Mouse (Mus musculus) kidney, embryonic 16.5 days (tissue): Measurements from ENCODE around the gene Ets2. TPM values are rescaled to one million over a fixed set of nuclear protein-coding genes. Genes with fewer than 3 reads are reported as not detected.
A peak's percentile ranks its signal among the peaks of the same experiment; 100 is the strongest.

ENCODE experiments used
- ATAC-seq: fragments of 200-750 bp; cut with Nextera tagmentation; 2 replicates; pipeline ENCODE4 v1.8.0; 2017; ENCODE audit warnings: moderate TSS enrichment; ENCODE audit not compliant: low FRiP score, low TSS enrichment
- H3K27ac ChIP-seq: fragments of 300-500 bp; sonication (generic); 2 replicates; pipeline ENCODE4 v1.5.1; 2014; ENCODE audit warnings: low read length
- H3K27me3 ChIP-seq: fragments of 300-500 bp; sonication (generic); 2 replicates; pipeline ENCODE4 v1.6.1; 2014; ENCODE audit warnings: low read length, control low read depth, mixed read lengths; ENCODE audit not compliant: insufficient read depth
- H3K36me3 ChIP-seq: fragments of 300-500 bp; sonication (generic); 2 replicates; pipeline ENCODE4 v1.6.1; 2014; ENCODE audit warnings: low read length, control low read depth, mixed read lengths; ENCODE audit not compliant: insufficient read depth
- H3K4me1 ChIP-seq: fragments of 300-500 bp; sonication (generic); 2 replicates; pipeline ENCODE4 v1.6.1; 2014; ENCODE audit warnings: low read length, control low read depth, mixed read lengths; ENCODE audit not compliant: insufficient read depth
- H3K4me2 ChIP-seq: fragments of 300-500 bp; sonication (generic); replicated peaks from 2 replicates; pipeline ENCODE4 v1.6.1; 2014; ENCODE audit warnings: low read depth, low read length
- H3K4me3 ChIP-seq: fragments of 300-500 bp; sonication (generic); 2 replicates; pipeline ENCODE4 v1.5.1; 2014; ENCODE audit warnings: mild to moderate bottlenecking, low read length
- H3K9ac ChIP-seq: fragments of 300-500 bp; sonication (generic); replicated peaks from 2 replicates; pipeline ENCODE4 v1.6.1; 2014; ENCODE audit warnings: low read length
- H3K9me3 ChIP-seq: fragments of 300-500 bp; sonication (generic); 2 replicates; pipeline ENCODE4 v1.6.1; 2016; ENCODE audit warnings: low read length, control low read depth
- WGBS: fragments of 180-500 bp; shearing (Covaris S2); extraction: QIAGEN DNeasy Blood & Tissue Kit; methylation state at CpG from one replicate; pipeline ENCODE4 v1.1.7; 2014; 5-methylcytosine and 5-hydroxymethylcytosine counted together
- polyA plus RNA-seq: library from polyadenylated mRNA; unstranded; fragments of >200 nt; fragmentation: Nextera tagmentation; extraction: Ambion mirVana; gene quantifications from 2 replicates; pipeline ENCODE4 v1.2.1, GENCODE M21; 2015

The Ets2 gene
- polyA plus RNA-seq, 1 experiment from 2014 or later, result 69.3 TPM

DNA sequence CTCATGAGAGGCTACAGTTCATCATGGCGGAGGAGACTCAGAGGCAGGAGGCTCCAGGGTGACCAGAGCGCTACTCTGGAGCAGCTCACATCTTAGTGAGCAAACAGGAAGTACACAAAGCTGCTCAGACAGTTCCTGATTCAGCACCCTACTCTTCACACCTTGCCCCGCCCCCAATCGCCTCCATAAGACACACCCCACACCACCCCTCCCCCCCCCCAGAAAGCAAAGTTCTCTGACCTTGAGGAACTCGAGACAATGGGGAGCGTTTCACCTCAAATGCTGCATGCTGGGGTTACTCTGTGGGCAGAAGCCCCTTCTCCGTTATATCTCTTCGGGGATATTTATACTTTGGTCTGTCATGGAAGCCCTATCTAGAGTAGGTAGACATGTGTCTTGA, 15.0 kb upstream of the Ets2 start:
- H3K9me3 ChIP-seq, result 0 out of 2 replicates have a peak, but pooled peaks cover 2% of the 10 kb centered on the region
- no peak for ATAC-seq
- H3K27me3 ChIP-seq, result no peaks in the 10 kb centered on the region
- no peak overlapping the region for H3K9ac ChIP-seq
- WGBS, result 90% methylated on average over 8 of the region's 8 CpGs
- H3K27ac ChIP-seq, result no peak overlapping the region; the same call in 1 of the 2 replicates
- peaks cover 24% of the 10 kb centered on the region for H3K4me1 ChIP-seq
- no peaks in the 10 kb centered on the region for H3K36me3 ChIP-seq
- no peak overlapping the region for H3K4me3 ChIP-seq
- H3K4me2 ChIP-seq, result no peak overlapping the region

DNA sequence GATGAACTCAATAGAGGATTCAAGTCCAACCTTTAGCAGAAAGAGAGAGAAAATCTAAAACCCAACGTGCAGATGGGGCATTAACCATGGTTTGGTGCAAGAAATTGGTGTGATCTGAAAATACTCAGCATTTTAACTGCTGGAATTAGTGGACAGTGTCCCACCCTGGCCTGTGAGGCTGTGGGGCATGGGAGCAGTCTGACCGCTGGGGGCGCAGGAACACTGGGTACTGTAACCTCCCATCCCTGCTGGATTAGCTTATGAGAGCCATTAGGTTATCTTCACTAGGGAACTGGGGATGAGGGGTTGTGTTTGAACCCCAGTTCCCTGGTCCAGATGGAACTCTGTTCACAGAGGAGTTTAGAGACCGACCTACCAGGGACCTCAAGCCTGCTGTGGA, 13.9 kb upstream of the Ets2 start:
- no peak for ATAC-seq

DNA sequence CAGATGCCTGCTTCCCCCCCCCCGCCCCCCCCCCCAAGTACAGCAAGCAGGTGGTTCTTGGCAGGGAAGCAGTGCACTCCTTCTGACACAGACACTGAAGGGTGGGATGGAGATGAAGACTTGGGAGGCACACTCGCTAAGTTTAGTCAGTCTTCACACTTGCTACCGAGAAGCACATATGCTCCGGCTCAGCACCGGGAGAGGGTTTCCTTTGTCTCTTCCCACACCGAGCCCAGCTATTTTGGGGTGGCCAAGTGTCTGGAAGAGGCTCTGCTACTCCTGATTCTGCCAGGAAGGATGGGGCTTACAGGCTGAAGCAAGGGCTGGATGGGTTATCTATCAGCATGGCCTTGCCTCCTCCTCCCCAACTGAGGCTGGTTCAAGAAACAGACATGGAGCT, 5.3 kb upstream of the Ets2 start:
- 56% methylated on average over 5 of the region's 6 CpGs for WGBS
- Histone ChIP-seq H3K4me3 (no peak overlapping the region), H3K9me3 (no peaks in the 10 kb centered on the region), H3K27me3 (no peaks in the 10 kb centered on the region), H3K9ac (no peak overlapping the region), H3K27ac (no peak overlapping the region), H3K36me3 (no peaks in the 10 kb centered on the region), H3K4me1 (peaks cover 25% of the 10 kb centered on the region), H3K4me2 (no peak overlapping the region)
- no peak for ATAC-seq

More for the DNA sequence above, 13.9 kb upstream of the Ets2 start:
- WGBS, result 78% methylated on average over 4 of the region's 4 CpGs
- no peak overlapping the region for H3K27ac ChIP-seq
- peaks cover 18% of the 10 kb centered on the region for H3K4me1 ChIP-seq
- no peak overlapping the region for H3K9ac ChIP-seq
- no peaks in the 10 kb centered on the region for H3K27me3 ChIP-seq
- H3K4me2 ChIP-seq, result no peak overlapping the region
- no peak overlapping the region for H3K4me3 ChIP-seq
- no peaks in the 10 kb centered on the region for H3K36me3 ChIP-seq
- H3K9me3 ChIP-seq, result 0 out of 2 replicates have a peak, but pooled peaks cover 2% of the 10 kb centered on the region

DNA sequence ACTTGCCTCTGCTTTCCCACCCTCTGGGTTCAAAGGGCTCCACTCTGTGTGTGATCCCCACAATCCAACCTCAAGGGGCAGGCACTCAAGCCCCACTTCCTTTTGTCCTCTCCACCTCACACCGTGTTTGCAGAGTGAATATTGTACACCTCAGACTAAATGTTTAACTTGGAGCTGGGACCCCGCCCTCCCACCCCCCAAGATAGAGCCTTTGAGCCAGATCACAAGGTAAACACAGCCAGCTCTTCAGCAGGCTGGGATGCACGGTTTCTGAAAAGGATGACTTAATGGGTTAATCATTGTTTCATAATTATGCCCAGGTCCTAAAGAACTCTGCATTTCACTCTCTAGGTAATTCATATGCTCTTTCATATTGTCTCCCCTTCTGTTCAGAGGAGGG, 2.2 kb upstream of the Ets2 start:
- Histone ChIP-seq H3K27ac (peak overlapping the region; percentile 93), H3K4me1 (peaks cover 37% of the 10 kb centered on the region), H3K9ac (no peak overlapping the region; the same call in 1 of the 2 replicates), H3K36me3 (no peaks in the 10 kb centered on the region), H3K27me3 (no peaks in the 10 kb centered on the region), H3K4me2 (no peak overlapping the region; the same call in 1 of the 2 replicates), H3K4me3 (no peak overlapping the region), H3K9me3 (no peaks in the 10 kb centered on the region)
- peak; percentile 18 for ATAC-seq
- 49% methylated on average over 3 of the region's 3 CpGs for WGBS

DNA sequence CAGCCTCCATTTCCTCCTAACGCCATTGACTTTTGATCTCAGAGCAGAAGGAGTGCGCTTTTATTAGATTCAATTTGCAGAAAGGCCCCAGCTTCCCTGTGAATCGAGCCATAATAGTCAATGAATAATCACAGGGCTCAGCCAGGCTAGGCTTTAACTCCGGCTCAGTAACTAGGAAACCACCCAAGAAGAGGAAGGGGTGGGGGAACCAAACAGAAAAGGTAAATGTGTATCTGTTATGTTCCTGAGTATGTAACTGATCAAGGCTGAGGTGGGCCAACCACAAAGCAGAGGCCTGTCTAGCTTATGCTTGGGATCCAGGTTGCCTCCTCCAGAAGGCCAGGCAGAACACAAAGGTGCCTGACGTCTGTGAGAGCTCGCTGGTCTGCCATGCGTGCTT, 1.7 kb upstream of the Ets2 start:
- H3K27ac ChIP-seq, result peak overlapping the region; percentile 93
- H3K4me3 ChIP-seq, result no peak overlapping the region
- no peaks in the 10 kb centered on the region for H3K27me3 ChIP-seq
- 0 out of 2 replicates have a peak overlapping the region, but pooled peaks have one; percentile 26 for H3K9ac ChIP-seq
- H3K9me3 ChIP-seq, result no peaks in the 10 kb centered on the region
- WGBS, result 46% methylated on average over 7 of the region's 7 CpGs
- no peaks in the 10 kb centered on the region for H3K36me3 ChIP-seq
- peak; percentile 46 for ATAC-seq
- H3K4me2 ChIP-seq, result no peak overlapping the region; the same call in 1 of the 2 replicates
- peaks cover 38% of the 10 kb centered on the region for H3K4me1 ChIP-seq

DNA sequence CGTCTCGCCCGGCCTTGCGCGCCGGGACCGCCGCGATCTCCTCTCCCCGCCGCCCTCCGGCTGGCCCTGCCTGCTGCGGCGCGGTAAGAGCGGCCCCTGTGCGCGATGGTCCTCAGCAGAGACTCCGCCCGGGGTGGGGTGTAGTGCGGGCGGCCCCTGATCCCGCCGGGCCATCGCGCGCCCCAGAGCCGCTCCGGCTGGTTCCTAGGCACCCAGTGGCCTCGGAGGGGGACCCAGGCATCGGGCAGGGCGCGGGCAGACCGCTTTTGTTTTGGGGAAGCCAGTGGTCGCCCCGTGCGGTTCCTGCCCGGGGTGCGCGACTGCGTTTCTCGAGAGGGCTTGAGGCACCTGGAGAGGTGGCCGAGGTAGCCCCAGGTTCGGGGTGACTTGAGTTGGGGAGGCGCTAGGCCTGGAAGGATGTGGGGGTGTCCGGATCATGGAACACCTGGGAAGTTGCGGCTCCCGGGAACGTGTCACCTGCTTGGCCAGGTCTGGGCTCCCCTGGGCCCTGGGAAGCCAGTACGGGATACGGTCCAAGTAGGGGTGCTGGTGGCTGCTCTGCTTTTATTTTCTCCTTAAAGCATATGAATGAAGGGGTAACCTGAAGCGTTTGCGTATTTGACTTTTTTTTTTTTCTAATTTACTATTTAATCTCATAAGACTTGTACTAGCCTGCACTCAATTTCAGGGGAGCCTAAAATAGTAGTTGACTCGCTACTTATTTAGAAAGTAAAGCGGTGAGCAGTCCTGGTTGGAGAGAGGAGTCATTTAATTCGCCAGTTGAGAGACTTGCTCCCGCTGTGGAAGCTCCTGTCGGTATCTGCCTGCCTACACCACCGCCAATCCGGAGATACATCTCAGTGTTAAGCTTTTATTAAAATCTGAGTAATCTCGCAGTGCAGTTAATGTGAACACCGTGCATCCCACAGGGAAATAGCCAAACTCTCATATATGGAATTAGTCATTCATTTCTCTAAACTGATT, 979 bp downstream of the Ets2 start:
- H3K27me3 ChIP-seq, result no peaks in the 10 kb centered on the region
- H3K36me3 ChIP-seq, result peaks cover 11% of the 10 kb centered on the region
- peak; percentile 79 for ATAC-seq
- no peaks in the 10 kb centered on the region for H3K9me3 ChIP-seq
- peaks cover 48% of the 10 kb centered on the region for H3K4me1 ChIP-seq
- peak overlapping the region; percentile 93 for H3K27ac ChIP-seq
- WGBS, result under 1% methylated on average over 62 of the region's 62 CpGs
- H3K4me2 ChIP-seq, result peak overlapping the region; percentile 59
- H3K4me3 ChIP-seq, result peak overlapping the region; percentile 88
- peak overlapping the region; percentile 97 for H3K9ac ChIP-seq

DNA sequence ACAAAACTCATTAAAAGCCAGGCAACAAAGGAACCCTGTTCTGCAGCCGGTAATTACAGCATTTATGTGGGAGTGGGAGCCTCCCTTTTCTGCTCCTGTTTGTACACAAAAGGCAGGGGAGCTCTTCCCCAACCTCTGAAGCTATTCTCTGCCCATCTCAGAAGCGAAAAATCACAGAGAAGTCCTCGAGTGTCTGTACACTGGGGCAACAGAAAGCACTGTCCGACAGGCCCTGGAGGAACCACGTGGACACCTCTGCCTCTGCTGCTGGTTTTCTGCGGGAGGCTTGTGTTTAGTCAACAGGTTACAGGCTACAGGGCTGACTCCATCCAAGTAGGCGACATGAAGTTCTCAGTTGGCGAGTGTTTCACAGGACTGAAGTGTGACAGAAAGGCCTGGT, 2.1 kb downstream of the Ets2 start:
- no peaks in the 10 kb centered on the region for H3K9me3 ChIP-seq
- peak overlapping the region; percentile 49 for H3K4me3 ChIP-seq
- peak overlapping the region; percentile 60; the same call in 1 of the 2 replicates for H3K27ac ChIP-seq
- peaks cover 11% of the 10 kb centered on the region for H3K36me3 ChIP-seq
- peak overlapping the region; percentile 71 for H3K9ac ChIP-seq
- WGBS, result 10% methylated on average over 8 of the region's 8 CpGs
- no peak for ATAC-seq
- no peaks in the 10 kb centered on the region for H3K27me3 ChIP-seq
- peak overlapping the region; percentile 59 for H3K4me2 ChIP-seq
- peaks cover 53% of the 10 kb centered on the region for H3K4me1 ChIP-seq

DNA sequence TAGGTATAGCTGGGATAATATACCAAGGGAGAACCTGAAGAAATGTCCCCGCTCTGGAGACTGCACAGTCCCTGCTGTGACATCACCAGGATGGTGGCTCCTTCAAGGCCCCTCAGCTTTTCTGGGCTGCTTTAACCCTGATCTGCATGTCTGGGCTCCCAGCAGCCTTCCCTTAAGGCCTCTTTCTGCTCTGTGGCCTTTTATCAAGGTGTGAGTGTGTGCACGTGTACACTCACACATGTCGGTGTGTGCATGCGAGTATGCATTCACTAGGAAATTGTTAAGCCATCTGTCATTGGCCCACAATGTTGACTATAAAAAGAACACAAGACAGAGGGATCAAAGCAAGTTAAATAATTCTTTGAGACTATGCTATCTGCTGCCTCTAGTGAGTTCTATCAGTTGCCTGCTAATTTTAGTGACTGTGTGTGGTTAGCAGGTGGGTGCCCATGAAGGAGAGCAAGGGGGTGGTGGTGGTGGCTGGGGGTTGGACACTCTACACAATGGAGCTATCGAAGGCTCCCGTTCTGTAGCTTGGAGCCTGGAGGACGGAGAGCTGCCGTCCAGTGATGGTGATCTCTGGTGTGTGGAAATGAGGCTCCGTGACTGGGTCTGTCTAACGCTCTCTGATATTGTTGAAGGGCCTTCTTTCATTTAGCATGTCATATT, 2.9 kb downstream of the Ets2 start:
- H3K9ac ChIP-seq, result peak overlapping the region; percentile 71
- WGBS, result 62% methylated on average over 10 of the region's 10 CpGs
- H3K9me3 ChIP-seq, result no peaks in the 10 kb centered on the region
- H3K27me3 ChIP-seq, result no peaks in the 10 kb centered on the region
- no peak overlapping the region for H3K27ac ChIP-seq
- no peak for ATAC-seq
- peaks cover 50% of the 10 kb centered on the region for H3K4me1 ChIP-seq
- peak overlapping the region; percentile 59 for H3K4me2 ChIP-seq
- peak overlapping the region; percentile 49 for H3K4me3 ChIP-seq
- H3K36me3 ChIP-seq, result peaks cover 17% of the 10 kb centered on the region

DNA sequence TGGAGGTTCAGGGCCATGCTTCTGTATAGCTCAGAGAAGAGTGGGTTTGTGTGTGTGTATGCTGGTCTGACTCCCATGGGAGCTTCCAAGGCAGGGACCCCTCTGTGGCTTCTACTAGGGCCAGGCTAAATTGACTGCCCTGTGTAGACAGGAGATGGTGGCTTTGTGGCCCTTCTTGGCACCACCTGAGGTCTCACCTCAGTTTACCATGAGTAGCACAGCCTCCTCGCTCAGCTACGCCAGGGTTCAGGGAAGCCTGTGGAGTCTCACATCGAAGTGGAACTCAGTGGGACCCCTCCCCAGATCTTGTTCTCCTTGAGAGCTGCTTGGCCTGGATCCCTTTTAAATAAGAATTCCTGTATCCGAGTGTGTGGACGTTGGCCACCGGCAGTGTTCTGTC, 3.9 kb downstream of the Ets2 start:
- ATAC-seq, result no peak
- Histone ChIP-seq H3K27ac (peak overlapping the region; percentile 8; the same call in 1 of the 2 replicates), H3K4me2 (peak overlapping the region; percentile 59), H3K4me3 (peak overlapping the region; percentile 49; the same call in 1 of the 2 replicates), H3K9ac (no peak overlapping the region), H3K36me3 (peaks cover 26% of the 10 kb centered on the region), H3K9me3 (no peaks in the 10 kb centered on the region), H3K4me1 (peaks cover 45% of the 10 kb centered on the region), H3K27me3 (no peaks in the 10 kb centered on the region)
- WGBS, result 87% methylated on average over 6 of the region's 6 CpGs
